Comparison of ENCODE assay signal across 8 mouse cellular contexts in genomic region chr5:136458102-136458863, GRCm38 (mm10).
A peak's percentile ranks its signal among the peaks of the same experiment; 100 is the strongest.
DNase-seq lines count a peak whose midpoint lies in the region; ATAC-seq lines count a peak whose summit lies in the region.
"Had no signal": no experiment of that assay in that cellular context is flagged by ENCODE, and none has a peak within 500 bp of the region (broad histone marks: within the 10 kb centered on the region; RNA-seq: fewer than 3 reads in every experiment).

No protein-coding gene starts in this region.

- no peaks in the 10 kb centered on the region for H3K27me3 ChIP-seq in heart, embryonic 15.5 days
- no peaks in the 10 kb centered on the region for H3K27me3 ChIP-seq in liver, embryonic 16.5 days (ENCODE audit: control insufficient read depth, insufficient read depth, low read depth, low read length)
- H3K27me3 ChIP-seq: embryonic facial prominence, embryonic 13.5 days had no signal

- no peak overlapping the region; the same call in 1 of the 2 replicates for H3K9ac ChIP-seq in heart, embryonic 15.5 days
- no peak overlapping the region for H3K9ac ChIP-seq in liver, embryonic 16.5 days (ENCODE audit: low read depth, low read length)
- H3K9ac ChIP-seq: embryonic facial prominence, embryonic 13.5 days had no signal

- no peak overlapping the region for H3K4me3 ChIP-seq in heart, embryonic 15.5 days
- H3K4me3 ChIP-seq in liver, embryonic 16.5 days (ENCODE audit: low read depth, low read length): no peak overlapping the region
- H3K4me3 ChIP-seq: embryonic facial prominence, embryonic 13.5 days had no signal

- H3K36me3 ChIP-seq in heart, embryonic 15.5 days: no peaks in the 10 kb centered on the region
- H3K36me3 ChIP-seq in liver, embryonic 16.5 days (ENCODE audit: control insufficient read depth, insufficient read depth): no peaks in the 10 kb centered on the region
- H3K36me3 ChIP-seq: embryonic facial prominence, embryonic 13.5 days had no signal

- no peak for ATAC-seq in heart, embryonic 15.5 days (replicated peaks; ENCODE audit: insufficient number of reproducible peaks, insufficient read depth, low FRiP score, low read depth)
- ATAC-seq in liver, embryonic 16.5 days (ENCODE audit: low read depth): peak; percentile 27; the same call in 1 of the 2 replicates

- peaks cover 66% of the 10 kb centered on the region for H3K4me1 ChIP-seq in heart, embryonic 15.5 days (replicated peaks)
- H3K4me1 ChIP-seq in liver, embryonic 16.5 days (ENCODE audit: control insufficient read depth, low read depth, low read length): peaks cover 4% of the 10 kb centered on the region

- WGBS in heart, embryonic 15.5 days: 29% methylated on average over 7 of the region's 7 CpGs
- 29% methylated on average over 7 of the region's 7 CpGs for WGBS in liver, embryonic 16.5 days (ENCODE audit: insufficient replicate concordance)

- H3K4me2 ChIP-seq in heart, embryonic 15.5 days: no peak overlapping the region
- H3K4me2 ChIP-seq in liver, embryonic 16.5 days (ENCODE audit: low read depth, low read length): no peak overlapping the region
- H3K4me2 ChIP-seq: embryonic facial prominence, embryonic 13.5 days had no signal

- H3K27ac ChIP-seq in heart, embryonic 15.5 days: peak overlapping the region; percentile 72
- no peak overlapping the region for H3K27ac ChIP-seq in liver, embryonic 16.5 days (ENCODE audit: low read length)
- H3K27ac ChIP-seq: embryonic facial prominence, embryonic 13.5 days had no signal

- peak; percentile 92 for DNase-seq in 416B (ENCODE audit: low read depth)
- DNase-seq in MN1 (ENCODE audit: low spot score): peak; percentile 55
- no peak for DNase-seq in right cerebral cortex, postnatal 14 days
- no peak for DNase-seq in thymus, adult 18-20 months
- DNase-seq in cerebellum, postnatal 4 days (ENCODE audit: low spot score in 2 of 2): no peak

- no peaks in the 10 kb centered on the region for H3K9me3 ChIP-seq in heart, embryonic 15.5 days (replicated peaks)
- no peaks in the 10 kb centered on the region for H3K9me3 ChIP-seq in liver, embryonic 16.5 days (replicated peaks; ENCODE audit: control insufficient read depth, low read length)
- H3K9me3 ChIP-seq: embryonic facial prominence, embryonic 13.5 days had no signal

Comparison
In these comparisons a context has a peak if more than half of its experiments do, and no peak if none do; other contexts are left out.
1. DNase-seq: peak in 416B (single experiment) and MN1 (single experiment); none in right cerebral cortex, postnatal 14 days (single experiment), thymus, adult 18-20 months (0 of 2) and cerebellum, postnatal 4 days (0 of 2).